Mouse (Mus musculus) cortical plate, adult 2 months (tissue): ENCODE results near the gene Tmem86b. TPM values are rescaled to one million over a fixed set of nuclear protein-coding genes. Genes with fewer than 3 reads are reported as not detected.

Experiments
- H3K27ac ChIP-seq: fragments of 200-500 bp; 2 replicates; pipeline ENCODE4 v1.5.1; 2012; ENCODE audit warnings: low read length, control low read depth, inconsistent platforms; ENCODE audit not compliant: insufficient read depth
- H3K4me1 ChIP-seq: fragments of 200-500 bp; 2 replicates; pipeline ENCODE4 v1.6.1; 2011; ENCODE audit warnings: low read length; ENCODE audit not compliant: control insufficient read depth, insufficient read depth
- H3K4me3 ChIP-seq: fragments of 200-500 bp; 2 replicates; pipeline ENCODE4 v1.5.1; 2011; ENCODE audit warnings: mild to moderate bottlenecking, low read length, control low read depth; ENCODE audit not compliant: insufficient read depth
- CTCF ChIP-seq: fragments of 200-500 bp; IDR thresholded peaks from 2 replicates; pipeline ENCODE4 v1.5.1; 2011; ENCODE audit warnings: mild to moderate bottlenecking, control low read depth, low read length; ENCODE audit not compliant: insufficient read depth; ENCODE audit errors: extremely low read depth
- POLR2A ChIP-seq: fragments of 200-500 bp; IDR thresholded peaks from 2 replicates; pipeline ENCODE4 v1.6.1; 2011; ENCODE audit warnings: mild to moderate bottlenecking, low read length, control low read depth; ENCODE audit not compliant: insufficient read depth; ENCODE audit errors: extremely low read depth
- polyA plus RNA-seq: library from polyadenylated mRNA; depleted of rRNA; stranded (reverse); fragments of >200 nt; gene quantifications from 2 replicates; pipeline ENCODE4 v1.2.3, GENCODE M21; 2012; rRNA removed

Gene Tmem86b
- 29.0 and 31.5 TPM in 2 replicates for polyA plus RNA-seq

GRCm38 (mm10) chr7:4631031-4631430 is at the start of gene Tmem86b:
Tmem86b (minus strand) TSS chr7:4631422.
- no peak within 1 kb of the TSS for H3K4me3 ChIP-seq
- no peaks in the 10 kb centered on the region for H3K4me1 ChIP-seq
- H3K27ac ChIP-seq, result no peak within 1 kb of the TSS
- TF ChIP-seq POLR2A, result no peak
- TF ChIP-seq CTCF, result no peak

GRCm38 (mm10) chr7:4675200-4675599 is 44.0 kb upstream of the Tmem86b start:
- H3K4me1 ChIP-seq, result no peaks in the 10 kb centered on the region
- no peak overlapping the region for H3K4me3 ChIP-seq
- TF ChIP-seq POLR2A (no peak), CTCF (no peak)
- no peak overlapping the region for H3K27ac ChIP-seq

- H3K4me1 ChIP-seq, result no peaks in the 10 kb centered on the region
- no peak for TF ChIP-seq CTCF
- TF ChIP-seq POLR2A, result no peak
Observed at GRCm38 (mm10) chr7:4674114-4674731, 43.0 kb upstream of the Tmem86b start.

GRCm38 (mm10) chr7:4671956-4672355 is 40.7 kb upstream of the Tmem86b start:
- Histone ChIP-seq H3K27ac (no peak overlapping the region), H3K4me3 (no peak overlapping the region), H3K4me1 (no peaks in the 10 kb centered on the region)
- TF ChIP-seq POLR2A (no peak), CTCF (no peak)

More at GRCm38 (mm10) chr7:4674114-4674731, 43.0 kb upstream of the Tmem86b start:
- H3K4me3 ChIP-seq, result no peak overlapping the region
- H3K27ac ChIP-seq, result no peak overlapping the region

- Histone ChIP-seq H3K4me1 (no peaks in the 10 kb centered on the region), H3K4me3 (no peak overlapping the region), H3K27ac (no peak overlapping the region)
- TF ChIP-seq CTCF (no peak), POLR2A (no peak)
Observed at GRCm38 (mm10) chr7:4670655-4671255, 39.5 kb upstream of the Tmem86b start.

- TF ChIP-seq CTCF, result no peak
- no peak for TF ChIP-seq POLR2A
- H3K4me3 ChIP-seq, result no peak overlapping the region
- no peaks in the 10 kb centered on the region for H3K4me1 ChIP-seq
- no peak overlapping the region for H3K27ac ChIP-seq
Observed at GRCm38 (mm10) chr7:4669156-4669555, 37.9 kb upstream of the Tmem86b start.

- Histone ChIP-seq H3K4me1 (no peaks in the 10 kb centered on the region), H3K4me3 (no peak overlapping the region), H3K27ac (no peak overlapping the region)
- no peak for TF ChIP-seq POLR2A
- no peak for TF ChIP-seq CTCF
Observed at GRCm38 (mm10) chr7:4668506-4668905, 37.3 kb upstream of the Tmem86b start.

GRCm38 (mm10) chr7:4666871-4667270 is 35.6 kb upstream of the Tmem86b start:
- TF ChIP-seq CTCF (no peak), POLR2A (no peak)
- H3K27ac ChIP-seq, result no peak overlapping the region

GRCm38 (mm10) chr7:4663742-4664141 is 32.5 kb upstream of the Tmem86b start:
- no peak for TF ChIP-seq CTCF
- TF ChIP-seq POLR2A, result no peak
- no peak overlapping the region for H3K4me3 ChIP-seq
- peaks cover 8% of the 10 kb centered on the region; the same call in 1 of the 2 replicates for H3K4me1 ChIP-seq
- H3K27ac ChIP-seq, result no peak overlapping the region

More at GRCm38 (mm10) chr7:4666871-4667270, 35.6 kb upstream of the Tmem86b start:
- Histone ChIP-seq H3K4me3 (no peak overlapping the region), H3K4me1 (no peaks in the 10 kb centered on the region)

GRCm38 (mm10) chr7:4663179-4663578 is 32.0 kb upstream of the Tmem86b start:
- no peak overlapping the region for H3K27ac ChIP-seq
- H3K4me1 ChIP-seq, result peaks cover 8% of the 10 kb centered on the region; the same call in 1 of the 2 replicates
- no peak for TF ChIP-seq POLR2A
- TF ChIP-seq CTCF, result no peak
- H3K4me3 ChIP-seq, result no peak overlapping the region
